Mouse (Mus musculus) adrenal gland, postnatal 36 days (tissue): Measurements from ENCODE around the gene Slc16a9. TPM values are rescaled to one million over a fixed set of nuclear protein-coding genes. Genes with fewer than 3 reads are reported as not detected.
"Not testable (repeated sequence)": the region's sequence is repeated elsewhere in the genome, so short reads cannot be mapped to it uniquely, and the experiment has no call there.

Experiments used
- DNase-seq, 2 experiments: peaks; one replicate each; pipeline ENCODE4 v3.0.0; 2021; ENCODE audit warnings: mixed read lengths in 1 of 2
- long read RNA-seq, 2 experiments: library from polyadenylated mRNA; stranded (forward); transcript quantifications; one replicate each; pipeline ENCODE4 v2.0.0; 2021; ENCODE audit warnings: borderline sequencing depth in 2 of 2
- total RNA-seq, 2 experiments: library from RNA; stranded (reverse); gene quantifications; 2 replicates each; pipeline ENCODE4 v1.2.3; 2021

The Slc16a9 gene
- total RNA-seq, result 10 to 100 TPM in 1 of 2 experiments, 1 to 10 TPM in 1; 5.5 to 12.9 TPM
- long read RNA-seq, experiment 1, partial matches to known transcripts, result 0 of 4 reads
- long read RNA-seq, experiment 1, other reads (novel, unspliced or antisense), result 1 of 4 reads
- long read RNA-seq, experiment 2, partial matches to known transcripts, result 1 of 2 reads
- long read RNA-seq, experiment 2, other reads (novel, unspliced or antisense), result 1 of 2 reads

DNA sequence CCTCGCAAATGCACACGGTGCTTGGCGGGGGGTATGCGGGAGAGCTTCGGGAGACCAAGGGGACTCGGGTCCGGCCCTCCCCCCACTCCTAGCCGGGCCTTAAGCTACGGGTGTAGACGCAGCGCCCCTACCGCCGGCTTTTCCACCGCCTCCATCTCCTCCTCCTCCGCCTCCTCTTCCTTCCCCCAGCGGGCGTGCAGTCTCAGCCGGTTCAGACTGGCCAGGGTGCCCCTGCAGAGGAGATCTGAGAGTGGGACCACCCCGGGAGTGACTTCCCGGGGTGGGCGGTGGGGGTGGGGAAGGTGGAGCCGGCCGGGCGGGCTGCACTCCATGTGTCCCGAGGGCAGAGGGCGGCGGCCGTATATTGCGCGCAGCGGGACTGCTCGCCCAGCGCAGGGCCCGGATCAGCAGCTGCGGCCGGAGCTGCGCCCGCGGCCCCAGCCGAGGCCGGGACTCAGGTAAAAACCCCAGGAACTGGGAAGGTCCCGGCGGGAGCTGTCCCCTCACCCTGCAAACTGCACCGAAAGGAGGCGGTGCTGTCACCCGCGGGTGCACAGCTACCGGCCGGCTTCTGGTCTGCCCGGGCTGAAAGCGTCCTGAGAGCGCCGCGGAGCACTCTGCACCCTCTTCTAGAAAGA, at the start of gene Slc16a9:
Gene Slc16a9 (plus strand): TSS at position 180 of the 638 bp plus-strand sequence.
- DNase-seq, result peak; percentile 72 to 81

- no peak for DNase-seq
These were observed 49.6 kb upstream of the Slc16a9 start for GRCm38 (mm10) chr10:70195279-70195678.

- peak in 1 of 2 experiments; percentile 27 for DNase-seq
These were observed 49.1 kb upstream of the Slc16a9 start for GRCm38 (mm10) chr10:70195786-70196185.

- no peak for DNase-seq
These were observed 48.2 kb upstream of the Slc16a9 start for GRCm38 (mm10) chr10:70196666-70197065.

DNA sequence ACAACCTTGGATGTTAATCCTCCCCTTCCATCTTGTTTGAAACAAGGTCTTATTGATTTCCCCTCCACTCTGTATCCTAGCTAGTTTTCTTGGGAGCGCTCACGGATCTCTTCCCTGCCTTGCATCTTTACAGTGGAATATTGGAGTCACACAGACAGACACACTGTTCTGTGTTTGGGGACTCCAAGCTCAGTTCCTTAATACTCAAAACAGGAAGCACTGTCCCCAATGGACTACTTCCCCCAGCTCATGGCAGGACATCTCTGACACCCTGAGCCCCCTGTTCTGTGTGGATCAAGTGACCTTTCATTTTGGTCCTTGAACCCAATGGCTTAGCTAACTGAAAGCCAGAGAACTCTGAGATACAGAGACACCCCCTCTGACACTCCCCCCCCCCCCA, 47.3 kb upstream of the Slc16a9 start:
- no peak for DNase-seq

GRCm38 (mm10) chr10:70198012-70198411, 46.9 kb upstream of the Slc16a9 start:
- no peak for DNase-seq

DNA sequence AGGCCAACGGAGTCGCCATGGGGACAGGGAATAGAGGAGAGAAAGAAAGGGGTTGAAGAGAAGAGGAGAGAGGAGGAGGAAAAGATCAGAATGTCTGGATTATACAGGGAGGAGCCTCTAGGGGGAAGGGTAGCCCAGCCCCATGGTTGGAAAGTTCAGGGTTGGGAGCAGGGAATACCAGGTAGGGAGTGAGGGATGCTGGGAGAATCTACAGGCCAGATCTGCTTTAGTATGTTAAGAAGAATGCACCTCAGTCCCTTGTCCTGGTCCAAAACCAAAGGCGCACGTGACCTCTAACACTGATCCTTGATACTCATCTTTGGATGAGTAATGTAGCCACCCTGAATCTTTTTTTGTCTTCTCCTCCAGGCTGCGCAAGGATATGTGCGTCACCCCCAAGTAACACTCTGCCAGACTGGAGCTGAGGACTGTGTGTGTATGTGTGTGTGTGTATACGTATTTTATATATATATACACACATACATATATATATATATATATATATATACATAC, 45.9 kb upstream of the Slc16a9 start:
- peak; percentile 43 to 63 for DNase-seq

GRCm38 (mm10) chr10:70199466-70200210, 45.3 kb upstream of the Slc16a9 start:
- no peak for DNase-seq

DNA sequence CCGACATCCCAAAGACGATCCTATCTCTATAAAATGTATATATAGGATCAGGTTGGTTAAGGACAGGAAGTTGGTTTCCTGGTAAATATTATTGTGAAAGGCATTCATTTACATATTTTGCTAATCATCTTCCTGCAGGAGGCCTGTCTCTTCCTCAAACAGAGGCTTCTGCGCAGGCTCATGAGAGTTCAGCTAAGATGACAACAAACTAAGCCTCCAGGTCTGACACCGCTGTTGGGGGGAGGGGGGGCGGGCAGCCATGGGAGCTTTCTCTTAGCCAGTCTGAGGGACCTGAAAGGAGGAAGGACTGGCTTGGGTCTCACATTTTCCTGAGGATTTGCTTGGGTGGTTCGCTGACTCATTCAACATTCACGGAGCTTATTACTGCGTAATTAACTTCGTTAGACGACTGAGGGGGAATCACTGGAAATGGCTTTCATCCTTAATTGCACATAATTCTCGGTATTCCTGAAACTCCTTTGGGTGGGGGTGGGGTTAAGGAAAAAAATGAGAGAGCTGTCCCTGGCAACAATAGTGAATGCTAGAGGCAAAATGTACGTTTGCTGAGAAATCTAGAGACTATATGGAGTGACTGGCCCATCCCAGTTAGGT, 43.9 kb upstream of the Slc16a9 start:
- DNase-seq, result no peak

DNA sequence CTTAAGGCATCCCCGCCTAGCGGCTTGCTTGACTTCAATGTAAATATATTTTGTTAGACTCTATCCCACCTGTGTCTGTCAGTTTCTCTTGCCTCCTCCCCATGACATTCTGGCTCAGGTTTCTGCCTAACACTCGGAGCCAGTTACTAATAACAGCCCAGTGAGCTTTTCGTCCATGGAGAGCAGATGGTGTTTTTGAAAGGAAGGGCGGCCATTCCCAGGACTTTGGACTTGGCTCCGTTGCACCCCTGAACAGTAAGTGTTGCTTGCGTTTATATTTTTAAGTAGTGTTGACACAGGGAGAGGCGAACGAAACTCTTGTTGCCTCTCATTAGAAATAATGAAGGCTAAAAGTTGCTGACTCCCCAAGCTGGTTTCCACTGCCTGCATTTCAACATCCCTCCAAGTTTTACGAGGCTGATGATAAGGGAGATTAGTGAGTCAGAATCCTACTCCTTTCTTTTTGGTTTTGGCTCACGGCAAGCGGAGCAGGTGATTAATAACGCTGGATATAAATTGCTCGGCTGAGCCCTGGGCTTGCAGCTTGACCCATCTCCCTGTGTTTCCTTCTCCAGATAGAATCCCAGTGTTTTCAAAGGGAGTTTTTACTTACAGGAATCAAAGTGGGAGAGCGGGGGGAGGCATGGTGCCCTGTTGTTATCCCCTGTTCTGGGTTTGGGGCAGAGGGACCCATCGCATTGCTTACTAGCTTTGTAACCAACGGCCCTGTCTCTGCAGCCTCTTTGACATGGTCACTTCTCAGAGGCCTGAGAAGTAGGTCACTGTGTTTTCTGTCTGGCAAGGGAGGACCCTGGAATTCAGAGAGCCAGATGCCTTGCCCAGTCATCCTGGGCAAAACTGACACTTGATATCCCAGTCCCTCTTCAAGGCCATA, 40.1 kb upstream of the Slc16a9 start, which contains the start of gene Mrln:
Gene Mrln (plus strand): TSS at position 160 of the 895 bp plus-strand sequence.
- DNase-seq, result peak; percentile 59 to 65

- no peak for DNase-seq
These were observed 33.6 kb upstream of the Slc16a9 start for GRCm38 (mm10) chr10:70211281-70211680.

DNA sequence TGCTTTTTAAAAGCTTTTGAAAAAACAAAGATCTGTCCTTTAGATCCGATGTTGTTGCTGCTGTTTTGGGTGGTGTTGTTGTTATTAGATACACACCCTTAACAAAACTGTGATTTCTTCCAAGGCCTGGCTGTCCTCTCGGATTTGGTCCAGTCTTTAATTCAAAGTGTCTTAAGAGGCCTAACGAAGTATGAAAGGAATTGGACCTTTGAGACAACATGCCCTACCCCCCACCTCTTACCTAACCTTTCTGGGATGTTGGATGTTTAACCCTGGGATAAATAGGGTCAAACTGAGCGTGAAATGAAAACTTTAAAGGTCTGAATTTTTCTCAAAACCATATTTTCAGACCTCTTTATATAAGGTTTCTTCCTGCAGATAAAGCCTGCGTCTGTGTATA, 23.9 kb upstream of the Slc16a9 start:
- no peak for DNase-seq

DNA sequence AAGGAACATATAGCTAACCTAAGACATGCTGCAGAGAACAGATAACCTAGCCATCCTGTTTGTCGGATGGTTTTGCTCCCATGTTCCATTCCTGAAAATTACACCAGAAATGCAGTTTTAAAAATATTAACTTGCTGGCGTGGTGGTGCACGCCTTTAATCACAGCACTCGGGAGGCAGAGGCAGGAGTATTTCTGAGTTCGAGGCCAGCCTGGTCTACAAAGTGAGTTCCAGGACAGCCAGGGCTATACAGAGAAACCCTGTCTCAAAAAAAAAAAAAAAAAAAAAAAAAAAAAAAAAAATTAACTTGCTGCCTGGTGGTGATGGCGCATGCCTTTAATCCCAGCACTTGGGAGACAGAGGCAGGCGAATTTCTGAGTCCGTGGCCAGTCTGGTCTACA, 22.7 kb upstream of the Slc16a9 start:
- not testable (repeated sequence) for DNase-seq

GRCm38 (mm10) chr10:70224571-70224970, 20.3 kb upstream of the Slc16a9 start:
- DNase-seq, result peak in 1 of 2 experiments; percentile 71

- DNase-seq, result no peak
These were observed 19.1 kb upstream of the Slc16a9 start for GRCm38 (mm10) chr10:70225760-70226159.

- DNase-seq, result no peak
These were observed 18.3 kb upstream of the Slc16a9 start for GRCm38 (mm10) chr10:70226608-70227007.

GRCm38 (mm10) chr10:70230352-70230751, 14.5 kb upstream of the Slc16a9 start:
- DNase-seq, result no peak

DNA sequence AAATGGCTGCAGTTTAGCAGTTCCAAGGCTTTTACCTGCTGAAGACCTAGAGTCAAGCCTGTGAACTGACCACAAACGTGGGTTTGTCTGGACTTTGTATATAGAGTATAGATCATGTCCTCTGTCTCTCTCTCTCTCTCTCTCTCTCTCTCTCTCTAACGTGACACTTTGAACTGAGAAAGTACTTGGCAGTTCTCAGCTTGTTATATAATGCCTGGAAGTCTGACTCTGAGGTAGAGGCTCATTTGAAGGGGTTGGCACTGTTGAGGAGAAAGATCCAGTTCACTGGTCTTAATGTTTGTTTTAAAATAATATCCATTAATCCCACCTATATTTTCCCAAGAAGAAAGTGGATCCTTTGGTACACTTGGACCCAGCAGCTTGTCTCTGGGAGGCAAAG, 7.0 kb upstream of the Slc16a9 start:
- DNase-seq, result no peak

DNA sequence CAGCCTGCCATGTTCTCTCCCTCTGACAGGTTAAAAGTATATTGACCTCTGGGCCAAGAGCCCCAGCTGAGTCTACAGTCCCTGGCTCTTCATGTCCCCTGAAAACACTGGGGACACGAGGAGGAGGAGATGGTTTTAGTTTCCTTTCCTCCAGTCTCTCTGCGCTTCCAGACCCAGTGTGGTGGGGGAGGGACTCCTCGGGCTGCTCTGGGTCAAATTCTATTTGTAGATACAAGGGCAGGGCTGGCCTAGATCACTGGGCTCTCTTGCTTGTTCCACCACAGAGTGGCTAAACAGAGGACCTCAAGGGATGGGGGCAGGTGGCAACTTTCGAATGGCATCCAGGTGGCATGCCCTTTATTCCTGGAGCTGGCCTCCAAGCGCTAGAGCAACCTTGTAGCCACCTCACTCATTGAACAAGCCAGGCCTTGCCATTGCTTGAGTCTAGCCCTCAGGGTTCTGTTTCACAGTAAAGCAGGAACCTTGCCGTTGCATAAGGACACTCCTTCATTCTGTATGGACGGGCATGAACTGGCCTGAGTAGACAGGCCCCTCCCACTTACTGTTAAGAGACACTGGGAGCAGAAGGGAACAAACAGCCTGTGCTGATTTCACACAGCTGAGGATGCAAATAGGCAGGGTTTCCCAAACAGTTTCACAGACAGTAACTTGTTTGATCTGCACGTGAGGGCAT, 2.0 kb upstream of the Slc16a9 start:
- no peak for DNase-seq

- DNase-seq, result peak; percentile 33 to 60
These were observed 652 bp downstream of the Slc16a9 start for GRCm38 (mm10) chr10:70245559-70245945.

DNA sequence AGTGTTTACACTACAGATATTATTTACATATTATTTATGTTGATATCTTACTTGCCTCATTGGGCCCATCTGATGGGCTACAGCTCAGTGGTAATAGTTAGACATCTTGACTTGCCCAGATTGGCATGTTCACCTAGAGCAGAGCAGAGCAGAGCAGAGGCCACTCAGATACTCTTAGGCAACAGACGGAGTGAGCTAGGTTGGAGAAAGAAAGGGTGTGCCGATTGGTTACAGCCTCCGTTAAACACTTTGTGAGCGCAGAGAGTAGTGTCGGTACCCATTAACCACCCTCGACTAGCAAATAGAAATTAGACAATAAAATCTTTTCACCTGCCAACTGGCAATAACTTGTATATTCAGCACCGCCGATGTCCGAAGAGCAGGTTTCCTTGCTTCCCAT, 1.2 kb downstream of the Slc16a9 start:
- DNase-seq, result no peak
